Mouse (Mus musculus) layer of hippocampus, adult 2 months (tissue): ENCODE data around the gene Gpx4. TPM values are rescaled to one million over a fixed set of nuclear protein-coding genes. Genes with fewer than 3 reads are reported as not detected.
"Not testable (repeated sequence)": the region's sequence is repeated elsewhere in the genome, so short reads cannot be mapped to it uniquely, and the experiment has no call there.

ENCODE experiments used
- DNase-seq, 2 experiments: peaks; one replicate each; pipeline ENCODE4 v3.0.0; 2022; ENCODE audit warnings: low spot score in 2 of 2
- H3K27ac ChIP-seq: fragments of 200-600 bp; 2 replicates; pipeline ENCODE4 v1.8.1; 2022
- H3K4me3 ChIP-seq: fragments of 200-600 bp; 2 replicates; pipeline ENCODE4 v1.8.1; 2022; ENCODE audit warnings: mild to moderate bottlenecking
- CTCF ChIP-seq: fragments of 200-600 bp; conservative IDR thresholded peaks from 2 replicates; pipeline ENCODE4 v1.8.1; 2022; ENCODE audit warnings: antibody characterized with exemption, mild to moderate bottlenecking, moderate library complexity
- total RNA-seq, 2 experiments: library from RNA; stranded (reverse); gene quantifications; 2 replicates each; pipeline ENCODE4 v1.2.3; 2021

Gene Gpx4
- total RNA-seq, 2 experiments from 2014 or later, result 440 to 464 TPM

DNA sequence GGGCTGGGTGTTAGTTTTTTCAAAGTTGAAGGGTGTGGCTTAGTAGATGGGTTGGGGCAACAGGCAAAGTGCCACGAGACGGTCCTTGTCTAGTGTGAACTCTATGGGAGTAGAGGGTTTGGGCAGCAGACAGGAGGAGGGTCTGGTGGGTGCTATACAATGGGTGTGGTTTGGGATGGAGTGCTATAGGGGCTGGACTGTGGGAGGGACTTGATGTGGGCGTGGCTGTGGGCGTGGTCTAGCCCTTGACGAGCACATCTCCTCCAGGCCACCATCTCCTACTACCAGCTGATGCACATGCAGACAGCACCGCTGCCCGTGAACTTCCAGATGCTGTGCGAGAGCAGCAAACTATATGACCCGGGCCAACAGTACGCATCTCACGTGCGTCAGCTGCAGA lies 21.1 kb upstream of the Gpx4 start:
- TF ChIP-seq CTCF, result no peak
- Histone ChIP-seq H3K27ac (no peak overlapping the region), H3K4me3 (no peak overlapping the region)
- no peak for DNase-seq

DNA sequence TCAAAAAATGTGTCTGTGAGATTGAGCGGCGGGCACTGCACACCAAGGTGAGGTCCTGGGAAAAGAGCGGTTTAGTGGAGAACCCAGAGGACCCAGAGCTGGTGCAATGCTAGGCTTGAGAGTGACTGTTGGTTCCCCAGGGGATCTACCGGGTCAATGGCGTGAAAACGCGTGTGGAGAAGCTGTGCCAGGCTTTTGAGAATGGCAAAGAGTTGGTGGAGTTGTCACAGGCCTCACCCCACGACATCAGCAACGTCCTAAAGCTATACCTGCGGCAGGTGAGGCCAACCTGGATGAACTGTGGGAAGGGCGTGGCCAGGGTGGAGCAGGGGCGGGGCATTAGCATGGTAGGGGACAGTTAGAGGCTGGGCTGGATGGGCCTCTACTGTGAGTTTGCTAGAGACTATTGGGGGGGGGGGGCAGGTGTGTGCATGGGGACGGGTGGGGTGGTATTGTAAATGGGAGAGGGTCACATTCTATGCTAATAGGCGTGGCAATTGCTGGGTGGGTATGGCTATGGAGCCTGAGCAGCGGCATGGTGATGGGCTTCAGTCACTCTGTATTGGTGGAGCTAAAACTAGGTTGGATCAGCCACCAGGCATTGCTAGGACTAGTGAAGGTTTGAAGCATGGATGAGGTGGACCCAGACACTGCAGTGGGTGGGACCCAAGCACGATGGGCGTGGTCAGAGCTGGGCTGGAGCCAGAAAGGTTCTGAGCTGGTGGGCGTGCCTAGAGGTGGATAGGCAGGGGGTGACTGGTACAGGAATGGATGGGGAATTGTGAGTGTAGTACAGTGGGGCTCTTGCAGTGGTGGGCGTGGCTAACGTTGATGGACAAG lies 19.1 kb upstream of the Gpx4 start:
- no peak for DNase-seq
- no peak overlapping the region for H3K27ac ChIP-seq
- no peak for TF ChIP-seq CTCF

DNA sequence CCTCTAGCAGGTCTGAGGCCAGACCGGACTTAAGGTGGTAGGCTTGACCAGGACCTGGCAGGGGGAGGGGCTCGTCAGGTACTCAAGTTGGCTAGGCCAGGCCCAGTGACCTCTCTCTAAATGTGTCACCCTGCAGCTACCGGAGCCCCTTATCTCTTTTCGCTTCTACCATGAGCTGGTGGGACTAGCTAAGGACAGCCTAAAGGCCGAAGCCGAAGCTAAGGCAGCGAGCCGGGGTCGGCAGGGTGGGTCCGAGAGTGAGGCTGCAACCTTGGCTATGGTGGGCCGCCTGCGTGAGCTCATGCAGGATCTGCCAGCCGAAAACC lies 18.5 kb upstream of the Gpx4 start:
- Histone ChIP-seq H3K27ac (no peak overlapping the region), H3K4me3 (no peak overlapping the region)
- no peak for TF ChIP-seq CTCF
- no peak for DNase-seq

More for the DNA sequence above, 19.1 kb upstream of the Gpx4 start:
- no peak overlapping the region for H3K4me3 ChIP-seq

DNA sequence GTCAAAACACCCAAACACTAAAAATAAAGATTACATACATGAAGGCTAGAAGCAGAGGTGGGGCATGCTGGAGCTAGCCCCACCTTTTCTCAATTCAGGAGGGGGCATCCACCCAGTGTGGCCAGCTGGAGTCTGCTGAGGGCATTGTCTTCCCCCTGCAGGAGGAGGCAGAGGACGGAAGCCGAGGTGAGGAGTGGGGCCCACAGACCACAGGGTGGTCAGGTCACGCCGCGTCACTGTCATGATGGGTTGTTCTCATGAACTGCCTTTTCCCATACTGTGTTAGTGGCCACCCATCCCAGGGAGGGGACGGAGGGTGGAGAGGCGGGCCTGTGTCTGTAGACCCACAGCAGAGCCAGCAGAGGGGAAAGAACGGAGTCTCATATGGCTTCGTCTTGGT lies 16.8 kb upstream of the Gpx4 start:
- TF ChIP-seq CTCF, result no peak
- Histone ChIP-seq H3K27ac (no peak overlapping the region), H3K4me3 (no peak overlapping the region)
- no peak for DNase-seq

DNA sequence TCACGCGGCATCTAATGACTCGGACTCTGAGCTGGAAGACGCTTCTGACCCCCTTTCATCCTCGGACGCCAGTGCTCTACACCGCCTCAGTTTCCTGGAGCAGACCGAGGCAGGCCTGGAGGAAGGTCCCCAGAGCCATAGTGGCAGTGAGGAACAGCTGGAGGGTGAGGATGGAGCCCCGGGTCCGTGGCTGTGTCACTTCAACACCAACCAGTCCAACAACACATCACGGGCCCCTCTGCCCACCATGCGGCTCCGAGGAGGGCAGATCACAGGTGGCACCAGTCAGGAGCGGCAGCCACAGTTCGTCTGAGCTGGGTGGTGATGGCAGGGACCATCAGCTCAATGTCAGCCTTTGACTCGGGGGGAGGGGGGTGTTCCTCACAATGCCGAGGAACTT lies 16.2 kb upstream of the Gpx4 start:
- DNase-seq, result no peak
- TF ChIP-seq CTCF, result no peak
- no peak overlapping the region for H3K4me3 ChIP-seq
- H3K27ac ChIP-seq, result no peak overlapping the region

DNA sequence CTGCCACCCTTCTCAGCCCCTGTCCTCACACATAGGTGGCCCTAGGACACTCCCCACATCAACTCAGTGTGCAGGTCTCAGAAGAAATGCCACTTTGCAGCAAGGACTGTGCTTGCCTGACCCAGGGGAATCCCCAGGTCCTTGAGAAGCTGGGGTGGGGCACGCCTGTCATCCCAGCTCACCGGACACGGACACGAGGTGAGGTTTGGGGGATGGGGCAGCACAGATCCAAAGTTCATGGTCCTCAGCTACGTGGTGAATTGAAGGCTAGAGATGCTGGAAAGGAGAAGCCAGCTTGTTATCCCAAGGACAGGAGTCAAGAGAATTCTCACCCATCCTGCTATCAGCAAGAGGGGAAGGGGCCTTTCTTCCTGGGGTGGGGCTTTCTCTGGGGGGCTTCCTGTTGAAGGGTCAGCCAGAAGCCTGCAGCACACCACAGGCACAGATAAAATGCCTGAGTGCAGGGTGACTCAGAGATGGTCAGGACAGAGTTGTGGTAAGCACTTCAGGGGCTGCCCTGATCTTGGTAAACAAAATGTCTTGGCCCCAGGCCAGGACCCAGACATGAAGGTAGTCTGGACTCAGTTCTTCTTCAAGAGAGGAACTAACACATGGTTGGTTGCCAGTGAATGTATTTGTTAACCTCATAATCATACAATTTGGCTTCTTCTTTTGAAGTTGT lies 14.0 kb upstream of the Gpx4 start:
- H3K27ac ChIP-seq, result peak overlapping the region; percentile 63
- no peak for TF ChIP-seq CTCF
- H3K4me3 ChIP-seq, result no peak overlapping the region
- DNase-seq, result no peak

DNA sequence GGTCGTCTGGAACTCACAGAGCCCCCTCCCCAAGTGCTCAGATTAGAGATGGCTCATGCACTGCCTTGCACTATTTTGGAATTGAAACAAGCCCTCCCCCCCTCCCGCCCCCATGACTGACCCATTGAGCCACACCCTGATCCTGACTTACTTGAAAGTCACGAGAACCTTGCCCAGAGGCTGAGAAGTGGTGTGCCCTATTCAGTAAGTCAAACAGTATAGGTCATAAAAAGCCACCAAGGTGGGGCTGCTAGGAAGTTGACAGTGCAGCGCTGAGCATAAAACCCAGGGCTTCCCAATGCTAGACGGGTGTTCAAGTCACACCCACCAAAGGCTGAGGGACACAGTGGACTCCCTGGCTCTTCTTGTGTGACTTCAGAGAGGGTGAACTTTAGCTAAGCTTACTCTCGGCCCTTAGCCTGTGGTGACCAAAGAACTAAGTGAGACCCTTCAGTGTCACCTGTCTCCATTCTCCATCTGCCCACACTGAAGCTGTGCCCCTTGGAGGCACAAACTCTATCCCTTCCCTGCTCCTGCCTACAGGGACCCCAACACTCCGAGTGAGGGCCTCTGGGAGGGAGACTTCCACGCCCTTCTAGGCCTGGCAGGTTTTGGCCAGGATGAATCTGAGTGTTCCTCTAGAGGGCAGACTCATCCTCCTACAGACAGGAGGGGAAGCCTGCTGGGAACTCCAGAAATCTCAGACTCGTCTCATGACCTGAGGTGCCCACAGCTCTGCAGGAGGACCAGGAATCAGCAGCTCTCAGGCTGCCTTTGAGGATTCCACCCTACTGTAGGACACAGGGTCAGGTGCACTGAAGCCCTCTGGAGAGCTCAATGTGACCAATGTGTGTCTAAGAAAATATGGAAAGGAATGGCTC lies 13.2 kb upstream of the Gpx4 start:
- Histone ChIP-seq H3K4me3 (no peak overlapping the region), H3K27ac (peak overlapping the region; percentile 63)
- TF ChIP-seq CTCF, result peak; percentile 74
- no peak for DNase-seq

DNA sequence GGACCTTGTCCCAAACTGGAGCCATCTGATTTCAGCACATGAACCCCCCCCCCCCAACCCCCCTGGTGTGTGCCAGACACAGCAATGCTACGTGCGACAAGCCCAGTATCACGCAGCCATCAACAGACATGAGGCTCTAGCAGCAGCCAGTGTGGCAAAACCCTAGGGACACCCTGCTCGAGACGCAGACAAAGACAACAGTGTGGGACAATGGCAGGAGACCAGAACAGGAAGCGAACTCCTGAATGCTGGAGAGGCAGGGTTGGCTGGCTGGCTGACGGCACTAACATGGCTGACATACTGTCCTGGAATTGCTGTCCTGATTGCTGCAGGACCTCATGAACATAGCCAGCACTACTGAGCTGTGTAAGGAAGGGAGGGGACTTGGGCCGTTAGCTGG lies 11.8 kb upstream of the Gpx4 start:
- TF ChIP-seq CTCF, result no peak
- DNase-seq, result no peak
- Histone ChIP-seq H3K4me3 (no peak overlapping the region), H3K27ac (peak overlapping the region; percentile 64; the same call in 1 of the 2 replicates)

DNA sequence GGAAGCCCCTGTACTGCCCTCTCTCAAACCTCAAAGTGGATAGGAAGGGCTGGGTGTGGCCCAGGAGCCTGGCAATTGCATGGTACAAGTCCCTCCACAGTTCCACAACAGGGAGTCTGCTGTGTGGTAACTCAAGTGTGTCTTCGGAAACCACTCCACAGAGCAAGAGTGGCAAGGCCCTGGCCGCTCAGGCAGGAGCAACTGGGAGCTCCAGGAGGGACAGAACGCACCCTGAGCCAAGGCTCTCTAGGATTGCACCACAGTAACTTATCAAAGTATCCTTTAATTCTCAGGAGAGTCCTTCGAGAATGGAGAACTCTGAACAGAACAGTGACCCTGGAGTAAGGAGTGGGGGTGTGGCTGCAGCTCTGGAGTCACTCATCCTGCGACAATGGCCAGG lies 11.3 kb upstream of the Gpx4 start:
- no peak for DNase-seq
- Histone ChIP-seq H3K27ac (peak overlapping the region; percentile 64; the same call in 1 of the 2 replicates), H3K4me3 (no peak overlapping the region)
- TF ChIP-seq CTCF, result no peak

DNA sequence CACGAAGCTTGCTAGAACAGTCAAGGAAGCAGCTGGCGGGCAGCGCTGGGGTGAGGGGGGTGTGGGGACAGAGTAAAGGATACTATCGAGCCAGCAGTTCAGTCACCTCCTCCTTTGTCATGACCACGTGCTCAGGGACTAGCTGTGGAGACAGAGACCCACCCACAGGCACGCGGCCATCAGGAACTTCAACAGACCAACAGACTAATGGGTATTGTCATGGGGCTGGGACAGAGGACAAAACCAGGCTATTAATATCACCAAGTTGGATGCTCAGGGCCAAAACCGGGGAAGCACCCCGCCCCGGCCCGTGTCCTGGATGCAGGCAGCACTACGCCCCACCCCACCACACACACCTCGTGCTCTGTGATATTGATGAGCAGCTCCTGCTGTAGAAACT lies 10.1 kb upstream of the Gpx4 start:
- no peak overlapping the region for H3K27ac ChIP-seq
- H3K4me3 ChIP-seq, result no peak overlapping the region
- no peak for TF ChIP-seq CTCF
- no peak for DNase-seq

DNA sequence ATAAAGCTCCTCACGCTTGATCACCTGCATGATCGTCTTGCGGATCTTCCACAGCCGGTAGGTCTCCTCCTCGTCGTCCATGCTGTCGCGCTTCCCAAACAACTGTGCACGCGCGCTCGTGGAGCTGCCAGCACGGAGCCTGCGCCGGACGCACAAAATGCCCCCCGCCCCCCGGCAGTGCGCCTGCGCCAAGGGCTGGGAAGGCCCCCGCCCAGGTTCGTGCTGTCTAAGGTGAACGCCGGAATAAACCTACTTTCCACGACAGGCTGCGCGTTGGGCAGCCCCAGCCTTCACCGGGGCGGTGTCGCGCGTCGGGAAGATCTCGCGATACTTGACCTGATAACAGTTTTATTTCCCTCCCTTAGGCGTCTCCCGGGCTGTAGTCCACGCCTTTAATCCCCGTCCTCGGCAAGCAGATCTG lies 7.4 kb upstream of the Gpx4 start, which contains the start of gene Polr2e:
Gene Polr2e (minus strand): TSS at position 237 of the 421 bp plus-strand sequence.
- TF ChIP-seq CTCF, result peak; percentile 29
- peak; percentile 98 for DNase-seq
- H3K4me3 ChIP-seq, result peak within 1 kb of the TSS; percentile 96
- H3K27ac ChIP-seq, result peak within 1 kb of the TSS; percentile 85

DNA sequence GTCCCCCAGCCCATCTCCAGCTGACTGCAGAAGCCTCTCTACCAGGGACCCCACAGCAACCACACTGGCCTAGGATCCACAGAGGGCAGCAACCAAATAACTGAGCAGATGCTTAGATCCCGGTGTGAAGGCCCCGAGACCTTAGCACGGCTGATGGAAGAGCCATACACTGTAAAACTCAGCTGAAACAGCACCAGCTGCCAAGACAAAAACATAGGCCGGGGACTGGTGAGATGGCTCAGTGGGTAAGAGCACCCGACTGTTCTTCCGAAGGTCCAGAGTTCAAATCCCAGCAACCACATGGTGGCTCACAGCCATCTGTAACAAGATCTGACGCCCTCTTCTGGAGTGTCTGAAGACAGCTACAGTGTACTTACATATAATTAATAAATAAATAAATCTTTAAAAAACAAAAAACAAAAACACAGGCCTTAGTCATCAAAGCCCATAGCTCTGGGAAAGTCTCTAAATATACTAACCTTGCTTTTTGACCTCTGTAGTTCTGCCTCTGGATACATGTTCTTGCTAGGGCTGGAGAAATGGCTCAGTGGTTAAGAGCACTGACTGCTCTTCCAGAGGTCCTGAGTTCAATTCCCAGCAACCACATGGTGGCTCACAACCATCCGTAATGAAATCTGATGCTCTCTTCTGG lies 5.4 kb upstream of the Gpx4 start:
- H3K27ac ChIP-seq, H3K4me3 ChIP-seq, DNase-seq: not testable (repeated sequence)
